Mouse (Mus musculus) CD4-positive helper T cell, adult 2 months (primary cell): ENCODE results near the gene Serpini1.

Experiments
- DNase-seq: peaks from one replicate; pipeline ENCODE4 v3.0.0-alpha.2; 2012; ENCODE audit warnings: low read depth, missing footprints, low spot score

The Serpini1 gene

GRCm38 (mm10) chr3:75557292-75557691 is at the start of gene Serpini1:
Serpini1 (plus strand) TSS chr3:75557547.
- peak; percentile 96 for DNase-seq

- peak; percentile 45 for DNase-seq
Observed at GRCm38 (mm10) chr3:75517631-75518250, 39.6 kb upstream of the Serpini1 start.

- no peak for DNase-seq
Observed at GRCm38 (mm10) chr3:75521314-75521713, 36.0 kb upstream of the Serpini1 start.

GRCm38 (mm10) chr3:75522527-75522926 is 34.8 kb upstream of the Serpini1 start:
- DNase-seq: no peak

- DNase-seq: no peak
Observed at GRCm38 (mm10) chr3:75531074-75531473, 26.3 kb upstream of the Serpini1 start.

GRCm38 (mm10) chr3:75534045-75534834 is 23.1 kb upstream of the Serpini1 start:
- DNase-seq: no peak

- DNase-seq: no peak
Observed at GRCm38 (mm10) chr3:75541259-75541658, 16.1 kb upstream of the Serpini1 start.

- DNase-seq: no peak
Observed at GRCm38 (mm10) chr3:75542852-75543251, 14.5 kb upstream of the Serpini1 start.

- no peak for DNase-seq
Observed at GRCm38 (mm10) chr3:75544287-75544686, 13.1 kb upstream of the Serpini1 start.

- DNase-seq: no peak
Observed at GRCm38 (mm10) chr3:75551248-75551647, 6.1 kb upstream of the Serpini1 start.

GRCm38 (mm10) chr3:75556121-75556694 is 1.1 kb upstream of the Serpini1 start:
- DNase-seq: peak; percentile 86

- DNase-seq: peak; percentile 100
Observed at GRCm38 (mm10) chr3:75556695-75557291, 554 bp upstream of the Serpini1 start, which contains the start of gene Pdcd10. Pdcd10 (minus strand) TSS chr3:75556856.

GRCm38 (mm10) chr3:75574074-75574473 is 16.7 kb downstream of the Serpini1 start:
- DNase-seq: peak; percentile 9

- no peak for DNase-seq
Observed at GRCm38 (mm10) chr3:75575582-75575981, 18.2 kb downstream of the Serpini1 start.

- peak; percentile 60 for DNase-seq
Observed at GRCm38 (mm10) chr3:75579352-75579751, 22.0 kb downstream of the Serpini1 start.

GRCm38 (mm10) chr3:75583293-75583692 is 25.9 kb downstream of the Serpini1 start:
- DNase-seq: no peak

- DNase-seq: no peak
Observed at GRCm38 (mm10) chr3:75584898-75585297, 27.6 kb downstream of the Serpini1 start.

- DNase-seq: no peak
Observed at GRCm38 (mm10) chr3:75611019-75611418, 53.7 kb downstream of the Serpini1 start.

- no peak for DNase-seq
Observed at GRCm38 (mm10) chr3:75624627-75625026, 67.3 kb downstream of the Serpini1 start.

- DNase-seq: no peak
Observed at GRCm38 (mm10) chr3:75630988-75631615, 73.8 kb downstream of the Serpini1 start.

- no peak for DNase-seq
Observed at GRCm38 (mm10) chr3:75633221-75633620, 75.9 kb downstream of the Serpini1 start.

- no peak for DNase-seq
Observed at GRCm38 (mm10) chr3:75633635-75634034, 76.3 kb downstream of the Serpini1 start.
